Mouse (Mus musculus): ENCODE measurements around the gene AW209491.

The AW209491 gene

DNA sequence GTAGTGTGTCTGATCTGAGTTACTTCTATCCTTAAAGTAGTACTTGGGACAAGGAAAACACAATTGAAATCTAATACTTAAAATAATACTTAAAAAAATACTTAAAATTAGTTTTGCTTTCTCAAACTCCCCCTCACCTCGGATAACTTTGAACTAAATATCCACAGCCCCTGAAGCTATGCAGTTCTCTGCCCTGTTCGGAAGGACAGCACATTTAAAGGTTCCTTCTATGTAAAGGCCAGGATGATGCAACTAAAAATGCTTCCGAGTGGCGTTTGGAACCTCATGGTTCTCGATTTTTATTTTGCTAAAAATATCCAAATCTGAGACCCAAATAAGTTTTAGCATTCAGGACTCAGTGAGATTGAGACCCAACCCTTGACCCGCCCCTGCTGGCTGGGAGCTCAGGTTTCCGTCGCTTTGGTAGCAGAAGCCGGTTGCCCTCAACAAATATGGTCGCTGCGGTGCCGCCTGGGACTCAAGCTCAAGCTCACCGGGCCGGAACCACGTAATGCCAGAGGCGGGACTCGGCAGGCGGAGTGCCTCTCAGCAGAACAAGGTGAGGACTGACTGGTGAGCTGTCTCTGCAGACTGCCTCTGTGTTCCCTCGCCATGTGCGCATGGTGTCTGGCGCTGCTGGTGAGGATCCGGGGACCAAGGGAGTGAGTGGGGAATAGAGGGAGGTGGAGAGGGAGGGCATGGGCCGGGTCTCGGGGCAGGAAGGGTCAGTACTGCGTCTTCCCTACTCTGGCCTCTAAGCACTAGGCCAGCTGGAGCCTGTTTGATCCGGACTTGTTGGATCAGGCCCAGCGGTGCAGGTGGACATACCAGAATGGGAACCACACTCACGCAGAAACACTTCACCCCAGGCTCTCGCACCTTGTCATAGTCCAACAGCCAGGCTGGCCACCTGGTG lies at the start of gene AW209491:
Gene AW209491, plus strand, starts transcription at position 429 of the 916 bp plus-strand sequence.
- peak; percentile 98 to 99 for DNase-seq

- no peak for DNase-seq
Measured at GRCm38 (mm10) chr13:14580392-14580791, 49.6 kb upstream of the AW209491 start.

DNA sequence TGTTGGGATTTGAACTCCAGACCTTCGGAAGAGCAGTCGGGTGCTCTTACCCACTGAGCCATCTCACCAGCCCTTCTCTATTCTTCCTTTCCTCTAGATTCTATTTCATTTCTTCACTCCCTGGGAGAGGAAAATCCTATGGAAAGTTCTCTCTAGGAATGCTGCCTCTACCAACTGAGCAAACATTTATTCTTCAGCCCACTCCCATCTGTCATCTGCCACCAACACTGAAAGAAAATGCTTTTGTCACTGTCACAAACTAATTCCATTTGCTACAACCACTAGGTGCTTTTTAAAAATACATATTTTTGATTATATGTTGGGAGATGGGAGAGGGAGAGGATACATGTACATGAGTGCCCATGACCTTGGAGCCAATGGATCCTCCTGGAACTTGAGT lies 27.2 kb upstream of the AW209491 start:
- no peak for DNase-seq

GRCm38 (mm10) chr13:14607616-14608015 lies 22.3 kb upstream of the AW209491 start:
- DNase-seq = no peak

- no peak for DNase-seq
Measured at GRCm38 (mm10) chr13:14612463-14612862, 17.5 kb upstream of the AW209491 start.

DNA sequence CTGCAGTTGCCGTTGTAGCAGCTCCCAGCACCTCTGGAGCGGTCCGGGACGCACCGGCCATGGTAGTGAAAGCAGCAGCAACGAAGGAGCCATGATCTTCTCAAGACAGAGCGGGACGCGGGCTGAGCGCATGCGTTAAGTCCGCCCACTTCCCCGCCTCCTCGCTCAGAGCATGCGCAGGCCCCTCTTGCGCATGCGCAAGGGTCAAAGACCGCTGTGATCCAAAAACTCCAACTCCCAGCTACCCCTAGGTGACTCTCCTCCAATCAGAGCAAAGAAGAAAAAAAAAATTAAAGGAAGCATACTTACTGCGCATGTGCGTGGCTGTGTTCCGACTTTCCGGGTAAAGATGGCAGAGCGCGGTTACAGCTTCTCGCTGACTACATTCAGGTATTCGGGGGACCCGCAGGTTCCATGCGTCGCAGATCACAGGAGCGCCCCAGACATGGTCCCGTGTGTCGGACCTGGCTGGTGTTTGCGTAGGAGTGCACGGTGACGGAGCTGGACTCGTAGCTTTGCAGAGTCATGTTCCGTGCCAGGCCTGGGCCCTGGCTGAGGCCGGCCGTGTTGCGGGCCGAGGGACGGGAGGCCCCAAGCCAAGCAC lies 16.9 kb upstream of the AW209491 start, which contains the start of the genes Mrpl32 and Psma2:
Gene Mrpl32, minus strand, starts transcription at position 240 of the 604 bp plus-strand sequence.
Gene Psma2, plus strand, starts transcription at position 315 of the 604 bp plus-strand sequence.
- peak; percentile 97 for DNase-seq

DNA sequence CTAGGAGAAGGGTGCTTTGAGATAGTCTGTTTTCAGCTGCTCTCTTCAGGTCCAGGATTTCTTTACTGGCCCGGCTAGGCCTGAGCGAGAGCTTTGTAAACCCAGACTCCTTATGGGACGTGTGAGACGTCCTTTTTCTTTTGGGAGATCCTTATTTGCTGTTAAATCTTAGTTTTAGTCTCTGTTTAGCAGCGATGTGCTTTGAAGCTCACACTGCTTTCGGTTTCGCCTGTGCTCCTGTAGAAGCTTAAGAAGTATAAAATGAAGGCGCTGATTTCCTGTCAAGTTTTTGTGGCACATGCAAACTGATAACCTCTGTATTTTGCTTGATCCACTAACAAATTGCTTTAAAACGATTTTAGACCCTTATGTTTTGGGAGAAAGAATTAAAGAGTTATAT lies 16.4 kb upstream of the AW209491 start:
- no peak for DNase-seq

- peak; percentile 74 to 88 for DNase-seq
Measured at GRCm38 (mm10) chr13:14618724-14619123, 11.2 kb upstream of the AW209491 start.

DNA sequence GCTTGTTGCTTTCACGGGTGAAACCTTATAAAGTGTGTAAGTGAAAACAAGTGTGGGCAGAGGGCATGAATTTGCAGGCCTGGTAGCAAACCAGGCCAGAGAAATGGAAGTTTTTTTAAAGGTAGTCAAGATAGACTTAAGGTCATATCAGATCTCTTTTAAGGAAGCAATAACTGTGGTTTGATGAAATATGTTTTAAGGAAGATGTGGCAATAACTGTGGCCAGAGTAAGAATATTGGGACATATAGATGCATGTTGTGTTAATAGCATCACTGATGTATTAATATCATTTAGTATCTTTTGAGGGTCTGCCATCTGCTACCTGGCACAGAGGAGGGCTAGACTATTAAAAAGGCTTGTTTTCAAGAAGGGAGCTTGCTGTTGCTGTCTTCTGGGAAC lies 10.0 kb downstream of the AW209491 start:
- DNase-seq = no peak

- DNase-seq = peak; percentile 11 to 39
Measured at GRCm38 (mm10) chr13:14649301-14649700, 19.3 kb downstream of the AW209491 start.

GRCm38 (mm10) chr13:14667107-14667506 lies 37.2 kb downstream of the AW209491 start:
- DNase-seq = peak in 1 of 2 experiments; percentile 2

GRCm38 (mm10) chr13:14670342-14670741 lies 40.4 kb downstream of the AW209491 start:
- DNase-seq = peak in 1 of 2 experiments; percentile 19

Measured in kidney, postnatal 36 days (tissue).